Mouse (Mus musculus): ENCODE data around the gene Cacng1.

Gene Cacng1

DNA sequence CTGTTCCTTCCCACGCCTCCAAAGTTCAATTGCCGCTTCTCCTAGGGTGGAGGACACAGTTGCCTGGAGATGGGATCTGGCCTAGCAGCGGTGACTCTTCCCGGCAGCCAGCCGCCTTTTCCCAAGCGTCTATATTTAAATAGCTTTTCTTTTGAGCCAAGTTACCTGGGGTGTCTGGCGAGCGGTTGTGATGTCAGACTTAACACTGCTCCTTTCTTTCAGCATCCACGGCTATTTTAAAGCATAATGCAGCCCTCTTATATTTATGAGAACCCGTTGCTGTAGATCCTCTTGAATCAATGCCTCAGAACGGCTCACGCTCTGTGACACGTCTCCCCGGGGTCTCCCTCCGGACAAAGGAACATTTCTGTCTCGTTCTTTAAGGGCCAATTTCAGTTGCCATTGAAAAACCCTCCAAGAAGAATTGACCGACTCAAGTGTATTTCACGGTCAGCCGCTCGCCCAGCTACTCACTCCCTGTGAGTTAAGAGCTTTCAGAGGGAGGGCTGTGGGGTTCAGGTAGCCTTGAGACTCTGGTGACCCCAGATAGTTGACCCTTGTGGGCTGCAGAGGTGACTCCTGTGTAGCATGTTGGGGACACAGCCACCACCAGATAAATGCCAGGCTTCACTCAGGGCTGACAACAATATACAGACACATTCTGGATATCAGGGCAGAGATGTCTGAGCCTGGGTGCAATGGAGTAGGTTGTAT lies 8.3 kb downstream of the Cacng1 start:
- no peak for DNase-seq (ENCODE audit: low spot score)

DNA sequence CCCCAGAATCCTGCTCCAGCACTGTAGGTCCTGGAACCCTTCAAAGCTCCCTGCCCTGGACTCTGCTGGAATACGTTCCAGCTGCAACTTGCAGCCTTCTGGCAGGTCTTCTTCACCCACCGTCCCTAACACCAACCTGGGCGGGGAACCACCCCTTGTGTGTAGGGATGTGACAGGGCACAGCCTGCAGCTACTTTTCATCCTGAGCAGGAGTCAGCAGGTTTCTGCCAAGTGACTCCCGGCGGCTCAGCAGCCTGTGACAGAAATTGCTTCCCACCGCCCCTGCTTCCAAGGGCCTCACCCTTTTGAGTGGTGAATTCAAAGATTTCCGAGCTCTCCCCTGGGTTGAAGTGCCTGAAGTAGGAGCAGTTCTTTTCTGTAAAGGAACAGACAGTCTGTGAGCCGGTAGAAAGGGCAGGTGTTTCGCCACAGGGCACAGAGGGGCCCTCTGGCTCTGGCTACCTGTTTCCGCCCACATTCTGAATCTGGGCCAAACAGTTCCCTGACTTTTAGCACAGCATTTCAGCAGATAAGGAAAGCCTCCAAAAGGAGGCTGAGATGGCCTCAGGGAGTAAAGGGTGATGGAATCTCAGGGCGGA lies 10.7 kb downstream of the Cacng1 start:
- peak; percentile 16 for DNase-seq (ENCODE audit: low spot score)

DNA sequence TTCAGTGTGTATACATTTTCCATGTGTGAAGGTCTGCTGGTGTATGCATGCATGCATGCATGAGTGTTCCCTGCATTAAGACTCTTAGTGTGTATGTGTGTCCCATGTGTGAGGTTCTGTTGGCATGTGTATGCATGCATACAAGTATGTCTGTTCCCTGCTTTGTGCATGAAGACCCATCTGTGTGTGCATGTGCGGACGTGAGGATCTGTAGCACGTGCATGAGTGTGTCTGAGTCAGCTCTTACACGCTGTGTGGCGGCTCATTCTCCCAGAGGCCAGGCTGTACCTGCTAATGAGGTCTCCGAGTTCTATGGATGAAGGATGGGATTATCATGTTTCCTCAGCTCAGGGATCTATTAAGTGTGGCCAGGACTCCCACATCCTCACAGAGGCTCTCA lies 11.3 kb downstream of the Cacng1 start:
- DNase-seq (ENCODE audit: low spot score) = no peak

DNA sequence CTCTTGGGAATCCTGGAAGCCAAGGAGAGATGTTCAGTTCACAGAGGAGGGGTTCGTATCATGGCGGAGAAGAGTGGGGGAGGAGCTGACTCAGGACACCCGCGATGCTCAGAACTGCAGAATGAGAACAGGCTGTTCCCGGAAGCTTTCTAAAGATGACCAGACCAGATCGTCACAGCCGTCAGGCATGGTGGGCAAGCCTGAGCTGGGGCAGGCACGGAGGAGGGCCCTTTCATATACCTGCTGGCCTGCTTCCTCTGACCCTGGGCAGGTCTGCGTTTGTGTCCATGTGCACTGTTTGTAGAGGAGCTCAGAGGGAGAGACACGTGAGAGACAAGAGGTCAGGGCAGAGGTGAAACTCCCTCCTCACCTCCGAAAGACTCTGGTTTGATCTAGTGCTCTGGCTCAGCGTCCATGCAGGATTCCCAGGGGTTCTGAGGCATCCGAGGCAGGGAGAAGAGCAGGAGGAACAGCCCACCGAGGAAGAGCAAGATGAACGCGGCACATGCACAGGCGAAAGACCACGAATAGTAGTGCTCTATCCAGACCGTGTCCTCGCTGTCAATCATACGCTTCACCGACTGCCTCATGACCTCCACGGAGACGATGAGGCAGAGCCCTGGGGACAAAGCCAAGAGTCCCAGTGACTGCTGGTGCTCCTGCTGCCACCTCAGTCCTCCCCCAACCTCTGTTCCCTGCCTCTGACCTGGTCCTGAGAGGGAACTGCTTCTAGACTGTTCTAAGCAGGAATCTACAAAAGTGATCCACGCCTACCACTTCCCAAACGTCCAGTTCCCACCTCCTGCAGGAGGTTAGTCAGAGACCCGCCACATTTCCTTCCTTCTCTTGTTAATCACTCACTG lies 12.8 kb downstream of the Cacng1 start:
- peak; percentile 16 for DNase-seq (ENCODE audit: low spot score)

DNA sequence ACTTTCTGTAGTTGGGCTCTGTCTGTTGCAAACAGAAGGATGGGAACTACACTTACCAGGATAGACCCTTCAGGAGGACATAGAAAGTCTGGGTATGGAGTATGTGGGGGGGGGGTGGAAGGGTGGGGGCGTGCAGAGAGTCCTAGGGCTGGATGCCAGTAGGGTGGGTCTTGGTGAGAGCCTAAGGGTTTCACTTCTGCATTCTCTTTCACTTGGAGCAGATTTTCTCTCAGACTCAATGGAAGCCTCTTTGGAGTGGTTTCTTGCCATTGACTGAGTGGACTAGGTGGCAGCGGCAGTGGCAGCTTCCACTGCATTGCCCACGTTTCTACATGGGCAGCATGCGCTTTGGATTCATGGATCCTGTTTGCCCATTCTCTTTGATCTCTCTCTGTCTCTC lies 16.4 kb downstream of the Cacng1 start:
- no peak for DNase-seq (ENCODE audit: low spot score)

DNA sequence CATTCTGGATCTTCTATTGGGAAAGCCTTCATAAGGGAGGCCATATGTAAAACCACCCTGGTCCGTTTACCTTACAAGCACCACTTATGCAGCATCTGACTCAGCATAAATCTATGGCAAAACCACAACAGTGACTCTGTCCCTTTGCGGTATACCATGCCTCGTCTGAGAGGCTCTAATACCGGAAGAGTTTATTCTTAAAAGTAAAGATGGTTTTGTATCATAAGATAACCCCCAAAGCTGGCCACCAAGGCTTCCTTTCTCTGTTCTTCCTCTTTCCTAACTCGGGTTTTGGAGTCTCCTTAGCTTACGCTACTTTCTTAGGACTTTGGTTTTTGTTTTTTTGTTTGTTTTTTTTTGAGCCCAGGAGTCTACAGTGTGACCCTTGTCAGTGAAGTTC lies 23.0 kb downstream of the Cacng1 start:
- DNase-seq (ENCODE audit: low spot score) = no peak

DNA sequence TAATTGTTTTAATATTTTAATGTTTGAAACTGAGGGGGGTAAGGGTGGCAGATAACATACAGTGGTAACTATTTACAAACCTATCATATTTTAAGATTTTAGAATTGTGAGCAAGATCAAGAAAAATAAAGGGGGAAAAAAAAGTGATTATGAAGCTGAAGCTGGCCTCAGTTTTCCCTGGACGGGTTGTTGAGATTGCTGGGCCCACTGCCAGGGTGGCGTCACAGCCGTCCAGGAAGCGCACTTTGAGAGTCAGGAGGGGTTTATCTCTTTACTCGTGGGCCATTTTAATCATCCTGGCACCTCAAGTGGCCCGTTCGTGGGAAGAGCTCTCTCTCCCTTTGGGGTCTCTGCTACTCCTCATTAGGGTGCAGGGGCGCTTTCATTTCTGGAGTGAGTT lies 24.8 kb downstream of the Cacng1 start:
- DNase-seq (ENCODE audit: low spot score) = no peak

DNA sequence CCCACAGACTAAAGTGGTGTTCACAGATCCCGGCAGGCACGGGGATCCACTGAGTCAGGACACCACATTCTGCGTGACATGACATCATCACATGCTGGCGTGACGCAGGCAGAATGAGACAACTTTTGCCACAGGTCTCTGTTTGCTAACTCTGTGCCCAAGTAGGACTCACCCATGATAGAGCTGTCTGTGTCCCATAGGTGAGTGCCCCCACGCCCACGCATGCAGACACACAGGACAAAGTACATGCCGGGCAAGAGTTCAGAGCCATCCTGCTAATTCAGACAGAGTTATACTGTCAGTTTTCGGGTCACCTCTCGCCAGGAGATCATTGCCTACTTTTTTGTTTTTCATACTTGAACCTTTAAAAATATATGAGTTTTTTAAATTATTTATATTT lies 27.8 kb downstream of the Cacng1 start:
- DNase-seq (ENCODE audit: low spot score) = no peak

DNA sequence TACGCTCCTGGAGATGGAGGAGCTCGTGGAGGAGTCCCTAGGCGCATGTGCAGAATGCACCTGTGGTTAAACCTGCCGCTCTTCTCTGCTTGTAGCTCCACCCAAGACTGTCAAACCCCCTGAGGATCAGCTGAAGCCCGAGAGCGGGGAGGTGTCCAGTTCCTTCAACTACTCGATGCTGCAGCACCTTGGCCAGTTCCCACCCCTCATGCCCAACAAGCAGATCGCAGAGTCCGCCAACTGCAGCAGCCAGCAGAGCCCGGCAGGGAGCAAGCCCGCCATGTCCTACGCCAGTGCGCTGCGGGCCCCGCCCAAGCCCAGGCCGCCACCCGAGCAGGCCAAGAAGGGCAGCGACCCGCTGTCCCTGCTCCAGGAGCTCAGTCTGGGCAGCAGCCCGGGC lies 30.0 kb downstream of the Cacng1 start:
- DNase-seq (ENCODE audit: low spot score) = no peak

DNA sequence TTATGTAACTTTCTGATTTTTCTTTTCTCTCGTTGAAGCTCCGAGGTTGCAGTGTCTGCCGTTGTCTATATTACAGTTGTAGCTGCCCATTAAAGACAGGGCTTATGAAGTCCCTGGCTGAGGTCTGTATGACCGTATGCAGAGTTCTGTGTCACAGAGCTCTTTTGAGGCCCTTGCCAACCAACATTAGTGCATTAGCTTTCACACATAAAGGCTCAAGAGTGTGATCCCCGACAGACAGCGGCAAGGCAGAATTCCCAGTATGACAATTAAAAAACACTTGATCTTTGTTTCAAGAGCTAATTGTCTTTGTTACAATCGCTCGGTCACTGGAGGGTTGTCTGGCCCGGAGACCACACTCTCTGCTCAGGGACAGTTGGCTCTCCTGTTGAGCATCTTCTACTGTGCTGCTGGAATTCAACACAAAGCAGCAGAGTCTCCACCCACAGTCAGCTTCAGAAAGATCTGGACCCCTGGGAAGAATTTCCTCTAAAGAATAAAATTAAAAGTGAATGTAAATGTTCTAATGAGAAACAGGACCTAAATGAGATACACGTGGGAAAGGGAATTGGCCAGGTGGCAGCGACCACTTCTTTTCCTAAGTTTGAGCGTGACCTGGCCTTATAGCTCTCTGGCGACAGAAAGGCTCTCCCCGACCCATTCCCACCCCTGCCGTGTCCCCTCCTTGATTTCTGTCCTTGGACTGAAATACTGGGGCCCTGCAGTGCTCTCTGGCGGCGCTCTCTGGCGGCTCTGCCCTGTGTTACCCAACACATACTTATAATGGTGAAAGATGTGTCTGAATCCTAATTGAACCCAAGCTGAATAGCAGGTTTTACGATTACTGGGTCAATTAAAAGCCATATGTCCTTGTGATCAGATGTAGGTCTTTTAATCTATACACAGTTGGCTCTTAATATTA lies 32.5 kb downstream of the Cacng1 start:
- no peak for DNase-seq (ENCODE audit: low spot score)

DNA sequence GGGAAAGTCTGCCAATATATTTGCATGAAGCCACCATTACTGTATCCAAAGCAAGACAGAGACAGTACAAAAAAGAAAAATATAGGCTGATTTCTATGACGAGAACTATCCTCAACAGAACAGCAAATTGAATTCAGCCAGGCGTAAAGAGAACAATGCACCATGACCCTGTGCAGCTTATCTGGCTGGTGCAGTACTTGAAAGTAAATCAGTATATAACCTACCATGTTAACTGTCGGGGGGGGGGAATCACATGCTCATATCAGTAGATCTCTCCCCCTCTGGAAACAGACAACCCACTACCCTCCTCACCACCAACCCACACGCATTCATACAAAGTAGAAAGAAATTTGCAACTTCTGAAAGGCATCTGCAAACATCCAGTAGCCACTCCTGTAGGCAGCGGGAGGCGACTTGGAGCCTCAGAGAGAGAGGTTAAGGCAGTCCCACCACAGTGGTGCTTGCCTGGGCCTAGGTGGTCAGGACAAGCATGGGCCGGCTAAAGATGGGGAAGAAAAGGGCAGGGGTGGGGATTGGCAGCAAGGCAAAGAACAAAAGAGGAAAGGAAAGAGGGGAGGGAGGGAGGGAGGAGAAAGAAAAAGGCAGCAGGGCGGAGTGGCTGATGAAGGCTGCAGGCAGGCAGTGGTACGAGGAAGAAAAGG lies 33.5 kb downstream of the Cacng1 start:
- no peak for DNase-seq (ENCODE audit: low spot score)

DNA sequence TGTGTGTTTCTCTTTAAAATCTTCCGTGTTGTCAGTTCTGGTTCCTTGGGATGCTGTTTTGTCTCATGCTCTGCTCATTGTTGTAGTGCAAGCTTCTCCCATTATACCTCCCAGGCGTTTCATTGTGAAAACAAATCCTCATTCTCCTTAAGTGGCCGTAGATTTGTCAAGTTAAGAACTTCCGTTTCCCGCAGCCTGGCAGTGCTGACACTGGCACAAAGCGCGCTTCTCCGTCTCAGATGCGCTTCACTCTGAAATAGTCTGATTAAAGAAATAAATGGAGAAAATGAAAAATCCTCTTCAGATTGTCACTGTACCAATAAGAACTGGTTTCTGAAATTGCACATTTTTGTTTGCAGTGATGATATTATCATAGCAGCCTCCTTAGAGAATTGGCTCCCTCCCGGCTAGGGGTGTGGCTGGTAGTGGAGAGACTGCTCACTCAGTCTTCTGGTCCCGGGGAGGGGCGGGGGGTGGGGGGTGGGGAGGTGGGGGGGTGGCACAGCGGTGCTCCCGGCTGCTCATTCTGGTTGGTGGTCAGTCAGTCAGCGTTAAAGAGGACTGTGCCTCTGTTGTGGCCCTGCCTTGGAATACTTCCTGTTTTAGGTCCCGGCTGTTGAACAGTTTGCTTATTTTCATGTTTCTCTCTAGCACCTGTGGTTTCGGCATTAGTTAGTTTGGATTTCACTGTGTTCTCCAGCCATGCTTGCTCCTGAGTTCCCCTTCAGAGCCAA lies 39.9 kb downstream of the Cacng1 start:
- no peak for DNase-seq (ENCODE audit: low spot score)

DNA sequence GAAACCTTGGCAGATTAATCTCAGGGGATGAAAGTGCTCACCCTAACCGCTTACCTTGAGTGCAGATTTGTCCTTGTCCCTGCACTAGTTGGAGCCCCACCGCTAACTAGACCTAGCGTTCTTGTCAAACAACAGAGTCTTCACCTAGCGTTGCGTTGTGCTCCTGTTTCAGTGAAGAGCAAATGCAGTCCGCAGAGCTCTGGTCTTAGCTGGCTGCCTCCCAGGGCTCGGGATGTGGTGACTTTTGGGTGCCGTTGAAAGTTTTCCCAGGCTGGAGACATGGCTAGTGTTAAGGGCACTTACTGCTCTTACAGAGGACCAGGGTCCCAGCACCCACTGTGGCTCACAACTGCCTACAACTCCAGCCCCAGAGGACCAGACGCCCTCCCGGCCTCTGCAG lies 41.1 kb downstream of the Cacng1 start:
- DNase-seq (ENCODE audit: low spot score) = no peak

DNA sequence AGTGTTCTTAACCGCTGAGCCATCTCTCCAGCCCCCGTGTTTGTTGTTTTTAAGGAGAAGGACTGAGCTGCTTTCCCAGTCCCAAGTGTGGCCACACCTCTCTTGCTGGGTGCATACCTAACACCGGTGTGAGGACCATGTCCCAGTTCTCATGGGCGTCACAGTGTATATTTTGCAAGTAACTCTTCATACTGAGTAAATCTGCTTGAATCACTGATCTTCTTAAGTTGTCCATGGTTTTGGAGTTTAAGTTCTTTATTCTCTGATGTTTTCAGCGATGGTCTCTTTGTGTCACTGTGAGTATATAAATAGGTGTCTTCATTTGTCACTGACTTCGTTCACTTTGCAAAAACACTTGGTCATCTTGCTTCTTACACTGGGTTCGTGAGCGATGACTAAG lies 41.7 kb downstream of the Cacng1 start:
- no peak for DNase-seq (ENCODE audit: low spot score)

DNA sequence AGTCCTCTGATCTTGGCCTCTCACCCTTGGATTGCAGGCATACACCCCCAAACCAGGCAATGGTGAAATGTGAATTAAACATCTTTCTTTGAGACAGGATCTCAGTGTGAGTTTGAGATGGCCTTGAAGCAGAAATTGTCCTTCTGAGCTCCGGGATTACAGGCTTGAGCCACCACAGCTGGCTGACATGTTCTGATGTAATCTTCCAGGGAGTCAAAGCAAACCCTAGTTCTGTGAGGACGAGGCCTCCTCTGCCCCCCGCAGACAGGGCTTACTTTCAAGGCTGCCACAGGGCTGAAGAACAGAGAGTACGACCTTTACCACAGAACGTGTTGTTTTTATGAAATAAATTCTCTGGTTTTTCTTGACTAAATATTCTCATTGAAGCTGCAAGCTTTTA lies 42.3 kb downstream of the Cacng1 start:
- DNase-seq (ENCODE audit: low spot score) = no peak

DNA sequence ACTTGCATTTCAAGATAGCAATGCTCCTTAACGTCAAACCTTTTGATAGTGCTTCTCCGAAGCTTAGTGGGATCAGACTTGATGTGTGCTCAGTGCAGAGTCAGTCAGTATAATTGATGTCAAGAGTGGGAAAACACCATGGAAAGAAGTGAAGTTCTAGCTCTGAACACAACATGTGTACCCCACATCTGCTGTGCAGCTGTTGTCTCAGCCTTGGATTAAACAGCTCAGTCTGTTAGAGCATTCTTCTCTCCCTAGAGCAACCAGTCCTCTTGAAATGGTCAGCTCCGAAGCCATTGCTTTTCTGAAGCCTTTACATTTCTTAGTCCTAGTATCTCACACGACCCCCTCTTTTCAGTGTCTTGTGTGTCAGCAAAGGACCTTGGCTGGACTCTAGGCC lies 47.3 kb downstream of the Cacng1 start:
- no peak for DNase-seq (ENCODE audit: low spot score)

DNA sequence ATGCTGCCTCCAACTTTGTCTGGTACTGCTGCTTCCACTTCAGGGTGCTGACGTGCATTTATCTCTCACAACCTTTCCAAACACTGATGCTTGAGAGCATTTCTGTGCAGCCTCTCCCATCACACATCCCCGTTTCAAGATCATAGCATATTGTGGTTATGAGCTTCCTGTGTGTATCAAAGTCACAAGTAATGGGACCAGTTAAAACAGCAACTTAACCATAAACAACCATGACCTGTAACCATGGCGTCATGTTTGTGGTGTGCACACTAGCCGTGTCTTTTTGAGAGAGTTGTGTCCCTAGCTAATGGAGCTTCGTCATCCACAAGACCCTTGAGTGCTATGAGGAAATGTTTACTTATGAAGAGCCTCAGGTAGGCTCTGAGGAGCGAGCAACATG lies 48.1 kb downstream of the Cacng1 start:
- no peak for DNase-seq (ENCODE audit: low spot score)

DNA sequence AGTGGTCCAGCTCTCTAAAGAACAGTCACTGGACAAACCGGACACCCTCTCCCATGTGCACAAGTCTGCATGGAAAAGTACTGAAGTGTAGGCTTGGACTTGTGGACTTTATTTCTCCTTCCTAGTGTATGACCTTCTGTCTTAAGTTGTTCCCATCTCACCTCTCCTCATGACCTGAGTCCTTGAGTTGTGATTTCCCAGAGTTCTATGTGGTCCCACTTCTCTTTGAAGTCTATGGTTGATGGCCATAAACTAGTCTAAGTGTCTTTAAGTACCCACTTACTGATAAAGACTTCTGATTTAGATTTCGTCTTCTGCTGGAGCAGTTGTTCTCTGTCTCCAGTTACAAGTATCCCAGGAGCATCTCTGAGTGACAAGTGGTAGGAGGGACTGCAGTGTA lies 48.8 kb downstream of the Cacng1 start:
- no peak for DNase-seq (ENCODE audit: low spot score)

DNA sequence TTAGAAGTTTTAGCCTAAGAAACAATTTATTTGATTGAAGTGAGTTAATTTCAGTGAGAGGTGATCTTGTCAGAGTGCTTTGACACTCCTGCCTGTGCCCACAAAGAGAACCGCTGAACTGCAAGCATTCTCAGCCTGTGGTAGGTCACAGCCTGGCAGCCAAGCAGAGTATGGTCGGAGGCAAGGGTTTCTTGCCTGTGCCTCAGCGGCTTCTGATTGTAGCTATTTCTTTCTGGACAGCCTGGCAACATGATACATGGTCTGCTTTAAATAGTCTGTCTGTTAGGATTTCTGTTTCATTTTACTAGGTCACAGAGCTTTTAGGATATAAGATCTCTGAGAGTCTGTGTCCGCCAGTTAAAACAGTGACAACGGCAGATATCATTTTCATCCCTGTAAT lies 53.7 kb downstream of the Cacng1 start:
- no peak for DNase-seq (ENCODE audit: low spot score)

DNA sequence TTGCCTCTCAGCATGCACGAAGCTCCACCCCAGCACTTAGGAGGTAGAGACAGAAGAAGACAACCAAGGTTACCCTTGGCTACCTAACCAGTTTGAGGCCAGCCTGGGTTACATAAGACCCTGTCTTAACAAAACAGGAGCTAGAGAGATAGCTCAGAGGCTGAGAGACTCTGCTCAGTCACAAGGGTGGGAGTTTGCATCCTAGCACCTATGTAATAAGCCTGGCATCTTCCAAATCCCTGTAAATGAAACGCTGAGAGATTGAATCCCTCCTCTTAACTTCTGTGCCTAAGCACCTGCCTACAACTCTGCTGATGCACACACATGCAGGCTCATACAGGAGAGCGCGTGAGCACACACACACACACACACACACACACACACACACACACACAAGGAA lies 55.9 kb downstream of the Cacng1 start:
- no peak for DNase-seq (ENCODE audit: low spot score)

DNA sequence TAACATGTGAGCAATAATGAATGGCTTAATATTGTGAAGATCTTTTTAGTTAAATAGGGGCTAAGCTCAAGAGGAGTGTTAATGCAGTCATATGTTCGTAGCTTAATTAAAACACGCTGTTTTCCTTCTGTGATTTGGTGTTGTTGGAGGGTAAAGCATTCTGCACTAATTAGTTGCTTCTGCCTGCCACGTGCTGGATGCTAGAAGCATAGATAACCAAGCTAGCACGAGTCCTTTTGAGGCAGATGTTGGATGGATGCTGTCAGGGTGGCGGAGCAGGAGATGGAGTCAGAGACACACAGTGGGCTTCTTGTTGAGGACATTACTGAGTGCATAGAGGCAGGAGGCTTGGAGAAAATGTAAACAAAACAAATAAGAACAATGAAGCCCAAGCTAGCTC lies 59.2 kb downstream of the Cacng1 start:
- no peak for DNase-seq (ENCODE audit: low spot score)

All from urinary bladder, postnatal 14 days (tissue).